Mouse (Mus musculus) left cerebral cortex, postnatal 10 days (tissue): Measurements from ENCODE around the gene Tmem167b. TPM values are rescaled to one million over a fixed set of nuclear protein-coding genes. Genes with fewer than 3 reads are reported as not detected.
"Not testable (repeated sequence)": the region's sequence is repeated elsewhere in the genome, so short reads cannot be mapped to it uniquely, and the experiment has no call there.

Source experiments
- DNase-seq, 2 experiments: peaks; one replicate each; pipeline ENCODE4 v3.0.0; 2021 to 2022; ENCODE audit warnings: low spot score in 2 of 2, mixed read lengths in 1 of 2; ENCODE audit errors: extremely low spot score in 1 of 2
- intact Hi-C: fragments of 180-260 bp; cut with DNase I; formaldehyde crosslinking; loops from one replicate; pipeline ENCODE4 v1.15.1; 2025
- total RNA-seq, 2 experiments: library from RNA; stranded (reverse); gene quantifications; 2 replicates each; pipeline ENCODE4 v1.2.3; 2021

The Tmem167b gene
- 10 to 100 TPM; 40.3 to 41.0 TPM for total RNA-seq

GRCm38 (mm10) chr3:108562133-108562730 lies at the start of gene Tmem167b:
Gene Tmem167b, minus strand, starts transcription at chr3:108562466.
- intact Hi-C loops = loop anchor here (5.0 kb wide), 1 partner anchor 160 kb away; no protein-coding TSS in a partner anchor
- DNase-seq = peak; percentile 97

GRCm38 (mm10) chr3:108608906-108609305 lies 46.6 kb upstream of the Tmem167b start:
- intact Hi-C loops = no loop called here
- no peak for DNase-seq

- DNase-seq = no peak
- intact Hi-C loops = no loop called here
Observed at GRCm38 (mm10) chr3:108591530-108592522, 29.6 kb upstream of the Tmem167b start.

GRCm38 (mm10) chr3:108590786-108591529 lies 28.7 kb upstream of the Tmem167b start, which contains the start of gene Wdr47:
Gene Wdr47, plus strand, starts transcription at chr3:108591279.
- intact Hi-C loops = no loop called here
- peak; percentile 92 to 98 for DNase-seq

- intact Hi-C loops = no loop called here
- no peak for DNase-seq
Observed at GRCm38 (mm10) chr3:108588446-108588845, 26.2 kb upstream of the Tmem167b start.

- intact Hi-C loops = no loop called here
- DNase-seq = no peak
Observed at GRCm38 (mm10) chr3:108584580-108584979, 22.3 kb upstream of the Tmem167b start.

GRCm38 (mm10) chr3:108574018-108574417 lies 11.8 kb upstream of the Tmem167b start:
- intact Hi-C loops = no loop called here

GRCm38 (mm10) chr3:108572309-108573010 lies 10.2 kb upstream of the Tmem167b start:
- DNase-seq = no peak
- intact Hi-C loops = no loop called here

More at GRCm38 (mm10) chr3:108574018-108574417, 11.8 kb upstream of the Tmem167b start:
- no peak for DNase-seq

- intact Hi-C loops = no loop called here
- DNase-seq = peak; percentile 96
Observed at GRCm38 (mm10) chr3:108571443-108572294, 9.4 kb upstream of the Tmem167b start, which contains the start of gene Taf13. Gene Taf13, plus strand, starts transcription at chr3:108571698.

- intact Hi-C loops = no loop called here
- no peak for DNase-seq
Observed at GRCm38 (mm10) chr3:108570813-108571212, 8.5 kb upstream of the Tmem167b start.

- intact Hi-C loops, DNase-seq: not testable (repeated sequence)
Observed at GRCm38 (mm10) chr3:108569636-108570035, 7.4 kb upstream of the Tmem167b start.

GRCm38 (mm10) chr3:108567990-108568877 lies 6.0 kb upstream of the Tmem167b start:
- intact Hi-C loops = no loop called here
- DNase-seq = peak; percentile 29 to 43

GRCm38 (mm10) chr3:108563309-108563708 lies 1.0 kb upstream of the Tmem167b start:
- DNase-seq = peak; percentile 80 to 83
- intact Hi-C loops = loop anchor here (5.0 kb wide), 1 partner anchor 161 kb away; no protein-coding TSS in a partner anchor

GRCm38 (mm10) chr3:108562777-108563271 lies 558 bp upstream of the Tmem167b start:
- no peak for DNase-seq
- intact Hi-C loops = loop anchor here (5.0 kb wide), 1 partner anchor 161 kb away; no protein-coding TSS in a partner anchor

- intact Hi-C loops = no loop called here
Observed at GRCm38 (mm10) chr3:108557888-108558287, 4.4 kb downstream of the Tmem167b start.

GRCm38 (mm10) chr3:108554587-108555312 lies 7.5 kb downstream of the Tmem167b start:
- peak; percentile 95 for DNase-seq
- intact Hi-C loops = no loop called here

More at GRCm38 (mm10) chr3:108557888-108558287, 4.4 kb downstream of the Tmem167b start:
- DNase-seq = no peak
